Mouse (Mus musculus) lung, postnatal 0 days (tissue): ENCODE results near the gene Clic1.

Experiments used
- CTCF ChIP-seq: IDR thresholded peaks from 2 replicates; pipeline ENCODE4 v1.5.1; 2016; ENCODE audit warnings: antibody characterized with exemption, mild to moderate bottlenecking
- EP300 ChIP-seq: IDR thresholded peaks from 2 replicates; pipeline ENCODE4 v1.6.1; 2016; ENCODE audit warnings: antibody characterized with exemption, mild to moderate bottlenecking, control low read depth

- TF ChIP-seq CTCF (no peak), EP300 (no peak)
Observed at GRCm38 (mm10) chr17:35024261-35024660, 25.5 kb upstream of the Clic1 start.
